Mouse (Mus musculus) forebrain, embryonic 16.5 days (tissue): ENCODE results near the gene Nme6. TPM values are rescaled to one million over a fixed set of nuclear protein-coding genes. Genes with fewer than 3 reads are reported as not detected.
"Not testable (repeated sequence)": the region's sequence is repeated elsewhere in the genome, so short reads cannot be mapped to it uniquely, and the experiment has no call there.

Source experiments
- ATAC-seq: fragments of 200-750 bp; cut with Nextera tagmentation; 2 replicates; pipeline ENCODE4 v1.8.0; 2017; ENCODE audit warnings: mild to moderate bottlenecking, moderate library complexity
- H3K27ac ChIP-seq: fragments of 300-500 bp; sonication (generic); 2 replicates; pipeline ENCODE4 v1.5.1; 2014; ENCODE audit warnings: low read length, control low read depth
- H3K27me3 ChIP-seq: fragments of 300-500 bp; sonication (generic); replicated peaks from 2 replicates; pipeline ENCODE4 v1.6.1; 2014; ENCODE audit warnings: low read length; ENCODE audit not compliant: control insufficient read depth, insufficient read depth
- H3K36me3 ChIP-seq: fragments of 300-500 bp; sonication (generic); 2 replicates; pipeline ENCODE4 v1.6.1; 2014; ENCODE audit not compliant: control insufficient read depth, insufficient read depth
- H3K4me1 ChIP-seq: fragments of 300-500 bp; sonication (generic); replicated peaks from 2 replicates; pipeline ENCODE4 v1.6.1; 2014; ENCODE audit warnings: low read length; ENCODE audit not compliant: control insufficient read depth, insufficient read depth
- H3K4me2 ChIP-seq: fragments of 300-500 bp; sonication (generic); 2 replicates; pipeline ENCODE4 v1.6.1; 2014; ENCODE audit warnings: mild to moderate bottlenecking, low read length, control low read depth
- H3K4me3 ChIP-seq: fragments of 300-500 bp; sonication (generic); replicated peaks from 2 replicates; pipeline ENCODE4 v1.5.1; 2014; ENCODE audit warnings: mild to moderate bottlenecking, low read length, control low read depth
- H3K9ac ChIP-seq: fragments of 300-500 bp; sonication (generic); replicated peaks from 2 replicates; pipeline ENCODE4 v1.6.1; 2014; ENCODE audit warnings: low read depth, low read length, control low read depth
- H3K9me3 ChIP-seq: fragments of 300-500 bp; sonication (generic); 2 replicates; pipeline ENCODE4 v1.6.1; 2016; ENCODE audit warnings: low read length; ENCODE audit not compliant: control insufficient read depth
- WGBS: fragments of 180-500 bp; shearing (Covaris S2); extraction: QIAGEN DNeasy Blood & Tissue Kit; methylation state at CpG from one replicate; pipeline ENCODE4 v1.1.7; 2014; 5-methylcytosine and 5-hydroxymethylcytosine counted together
- polyA plus RNA-seq: library from polyadenylated mRNA; unstranded; fragments of >200 nt; fragmentation: Nextera tagmentation; extraction: Ambion mirVana; gene quantifications from 2 replicates; pipeline ENCODE4 v1.2.1, GENCODE M21; 2015

Nme6 gene
- polyA plus RNA-seq = 60.1 and 68.4 TPM in 2 replicates

- ATAC-seq = peak; percentile 98
- WGBS = under 1% methylated on average over 32 of the region's 32 CpGs
Observed at GRCm38 (mm10) chr9:109832391-109833087, at the start of gene Nme6. TSS of gene Nme6 (plus strand) at chr9:109832749.

GRCm38 (mm10) chr9:109790570-109790969, 42.0 kb upstream of the Nme6 start, which contains the start of gene Fbxw27:
TSS of gene Fbxw27 (minus strand) at chr9:109790670.
- WGBS = 79% methylated on average over 4 of the region's 4 CpGs
- H3K4me1 ChIP-seq, H3K4me2 ChIP-seq, H3K4me3 ChIP-seq, H3K27me3 ChIP-seq, H3K9ac ChIP-seq, H3K9me3 ChIP-seq, H3K27ac ChIP-seq, ATAC-seq, H3K36me3 ChIP-seq: not testable (repeated sequence)

More at GRCm38 (mm10) chr9:109832391-109833087, at the start of gene Nme6:
- Histone ChIP-seq H3K27ac (peak within 1 kb of the TSS; percentile 86), H3K9ac (peak within 1 kb of the TSS; percentile 80), H3K4me3 (peak within 1 kb of the TSS; percentile 93), H3K4me2 (peak within 1 kb of the TSS; percentile 99), H3K4me1 (peaks cover 11% of the 10 kb centered on the region), H3K36me3 (no peaks in the 10 kb centered on the region), H3K27me3 (no peaks in the 10 kb centered on the region), H3K9me3 (no peaks in the 10 kb centered on the region)

GRCm38 (mm10) chr9:109795221-109795620, 37.3 kb upstream of the Nme6 start:
- no peaks in the 10 kb centered on the region for H3K4me1 ChIP-seq
- H3K4me3 ChIP-seq = no peak overlapping the region
- whole genome bisulfite sequencing = 68% methylated on average over 2 of the region's 2 CpGs
- H3K9me3 ChIP-seq = no peaks in the 10 kb centered on the region
- H3K27me3 ChIP-seq = no peaks in the 10 kb centered on the region
- no peak overlapping the region for H3K9ac ChIP-seq
- no peak for ATAC-seq
- H3K27ac ChIP-seq = no peak overlapping the region
- H3K36me3 ChIP-seq = no peaks in the 10 kb centered on the region
- H3K4me2 ChIP-seq = no peak overlapping the region

GRCm38 (mm10) chr9:109795811-109796210, 36.7 kb upstream of the Nme6 start:
- Histone ChIP-seq H3K27ac (no peak overlapping the region), H3K4me1 (no peaks in the 10 kb centered on the region), H3K27me3 (no peaks in the 10 kb centered on the region), H3K36me3 (no peaks in the 10 kb centered on the region), H3K9me3 (no peaks in the 10 kb centered on the region), H3K4me2 (no peak overlapping the region), H3K9ac (no peak overlapping the region), H3K4me3 (no peak overlapping the region)
- 39% methylated on average over 2 of the region's 2 CpGs for WGBS
- no peak for ATAC-seq

- H3K27ac ChIP-seq = no peak overlapping the region
- no peak for ATAC-seq
- H3K27me3 ChIP-seq = no peaks in the 10 kb centered on the region
- no peak overlapping the region for H3K4me2 ChIP-seq
- H3K4me1 ChIP-seq = no peaks in the 10 kb centered on the region
- no peak overlapping the region for H3K9ac ChIP-seq
- no peak overlapping the region for H3K4me3 ChIP-seq
- WGBS = 96% methylated on average over 1 of the region's 1 CpGs
- no peaks in the 10 kb centered on the region for H3K9me3 ChIP-seq
- no peaks in the 10 kb centered on the region for H3K36me3 ChIP-seq
Observed at GRCm38 (mm10) chr9:109798051-109798450, 34.5 kb upstream of the Nme6 start.

GRCm38 (mm10) chr9:109805596-109805995, 27.0 kb upstream of the Nme6 start:
- WGBS = 89% methylated on average over 2 of the region's 2 CpGs

GRCm38 (mm10) chr9:109806260-109806659, 26.3 kb upstream of the Nme6 start:
- no peaks in the 10 kb centered on the region for H3K4me1 ChIP-seq
- H3K27ac ChIP-seq = no peak overlapping the region
- WGBS = 50% methylated on average over 1 of the region's 1 CpGs
- H3K4me3 ChIP-seq = no peak overlapping the region
- no peak overlapping the region for H3K9ac ChIP-seq
- no peaks in the 10 kb centered on the region for H3K36me3 ChIP-seq
- H3K4me2 ChIP-seq = no peak overlapping the region
- no peak for ATAC-seq
- H3K9me3 ChIP-seq = no peaks in the 10 kb centered on the region
- no peaks in the 10 kb centered on the region for H3K27me3 ChIP-seq

More at GRCm38 (mm10) chr9:109805596-109805995, 27.0 kb upstream of the Nme6 start:
- not testable (repeated sequence) for H3K9ac ChIP-seq, H3K4me2 ChIP-seq, ATAC-seq, H3K27ac ChIP-seq, H3K27me3 ChIP-seq, H3K4me3 ChIP-seq, H3K9me3 ChIP-seq, H3K4me1 ChIP-seq, H3K36me3 ChIP-seq

GRCm38 (mm10) chr9:109806695-109807293, 25.8 kb upstream of the Nme6 start:
- no peaks in the 10 kb centered on the region for H3K27me3 ChIP-seq
- no peaks in the 10 kb centered on the region for H3K4me1 ChIP-seq
- H3K27ac ChIP-seq = no peak overlapping the region
- no peak overlapping the region for H3K4me2 ChIP-seq
- 89% methylated on average over 2 of the region's 2 CpGs for WGBS
- H3K9me3 ChIP-seq = no peaks in the 10 kb centered on the region
- no peaks in the 10 kb centered on the region for H3K36me3 ChIP-seq
- H3K4me3 ChIP-seq = no peak overlapping the region
- no peak overlapping the region for H3K9ac ChIP-seq
- ATAC-seq = no peak

- Histone ChIP-seq H3K9ac (no peak overlapping the region), H3K9me3 (no peaks in the 10 kb centered on the region), H3K4me3 (no peak overlapping the region), H3K36me3 (no peaks in the 10 kb centered on the region), H3K27me3 (no peaks in the 10 kb centered on the region), H3K4me2 (no peak overlapping the region), H3K27ac (no peak overlapping the region), H3K4me1 (no peaks in the 10 kb centered on the region)
- 58% methylated on average over 3 of the region's 3 CpGs for WGBS
- ATAC-seq = no peak
Observed at GRCm38 (mm10) chr9:109807898-109808297, 24.7 kb upstream of the Nme6 start.
